Mouse (Mus musculus) adrenal gland, postnatal 36 days (tissue): ENCODE results near the gene Ccdc162. TPM values are rescaled to one million over a fixed set of nuclear protein-coding genes. Genes with fewer than 3 reads are reported as not detected.

Source experiments
- DNase-seq, 2 experiments: peaks; one replicate each; pipeline ENCODE4 v3.0.0; 2021; ENCODE audit warnings: mixed read lengths in 1 of 2
- long read RNA-seq, 2 experiments: library from polyadenylated mRNA; stranded (forward); transcript quantifications; one replicate each; pipeline ENCODE4 v2.0.0; 2021; ENCODE audit warnings: borderline sequencing depth in 2 of 2
- total RNA-seq, 2 experiments: library from RNA; stranded (reverse); gene quantifications; 2 replicates each; pipeline ENCODE4 v1.2.3; 2021

Ccdc162 gene
- total RNA-seq, result under 1 TPM; 0.33 to 0.53 TPM
- long read RNA-seq, experiment 1, result 0 reads
- long read RNA-seq, experiment 2, result 0 reads

DNA sequence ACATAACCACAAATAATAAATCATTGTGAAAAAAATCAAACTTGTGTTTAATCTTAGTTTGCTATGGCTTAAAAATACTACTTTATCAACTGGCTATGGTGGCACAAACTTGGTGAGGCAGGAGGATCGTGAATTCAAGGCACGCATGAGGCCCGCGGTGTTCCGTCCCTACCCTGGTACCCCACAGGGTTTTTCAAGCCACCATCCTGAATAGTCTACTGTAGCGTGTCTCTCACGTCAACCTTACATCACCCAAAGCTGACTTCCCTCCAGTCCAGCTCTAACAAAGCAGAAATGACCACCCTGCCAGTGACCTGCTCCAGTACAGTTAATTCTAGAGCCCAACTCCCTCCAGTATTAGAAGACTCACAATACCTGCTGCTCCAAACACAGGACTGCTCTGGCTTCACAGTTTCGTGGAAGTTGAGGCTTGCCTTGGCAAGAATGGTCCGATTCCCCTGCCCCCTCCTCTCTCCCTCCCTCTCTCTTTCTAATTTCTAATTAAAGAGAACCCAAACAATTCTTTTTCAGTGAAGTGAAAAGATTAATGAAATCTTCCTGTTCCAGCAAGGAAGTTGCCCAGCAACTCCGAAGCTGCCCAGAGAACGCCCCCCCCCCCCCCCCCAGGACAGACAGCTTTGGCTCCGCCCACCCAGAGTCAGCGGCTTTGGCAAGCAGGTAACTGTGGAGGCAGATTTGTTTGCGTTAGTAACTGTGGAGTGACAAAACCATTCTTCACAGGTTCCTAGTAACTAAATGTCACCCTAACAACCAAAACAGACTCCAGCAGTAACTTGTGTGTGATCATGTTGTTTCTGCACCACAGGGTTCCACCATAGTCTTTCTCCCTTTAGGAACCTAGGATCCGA lies at the start of gene Ccdc162:
TSS of gene Ccdc162 (minus strand) at position 606 of the 869 bp plus-strand sequence.
- peak in 1 of 2 experiments; percentile 17 for DNase-seq

DNA sequence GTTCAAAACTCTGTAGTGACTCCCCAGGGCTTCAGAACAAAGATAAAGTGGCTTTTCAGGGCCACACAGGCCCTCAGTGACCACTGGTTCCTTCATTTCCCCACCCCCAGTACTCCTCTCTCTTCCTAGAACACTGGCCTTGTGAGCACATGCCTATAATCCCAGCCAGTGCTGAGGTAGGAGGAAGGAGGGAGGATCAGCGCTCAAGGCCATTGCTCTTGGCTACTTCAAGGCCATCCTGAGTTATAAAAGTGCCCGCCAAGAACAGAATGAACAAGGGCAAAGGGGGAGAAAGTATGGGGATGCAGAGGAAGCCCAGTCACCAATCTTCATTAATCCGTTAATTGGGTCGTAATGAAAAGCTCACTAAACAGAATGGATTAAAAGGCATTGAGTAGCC lies 49.2 kb upstream of the Ccdc162 start:
- DNase-seq, result peak; percentile 6 to 42

DNA sequence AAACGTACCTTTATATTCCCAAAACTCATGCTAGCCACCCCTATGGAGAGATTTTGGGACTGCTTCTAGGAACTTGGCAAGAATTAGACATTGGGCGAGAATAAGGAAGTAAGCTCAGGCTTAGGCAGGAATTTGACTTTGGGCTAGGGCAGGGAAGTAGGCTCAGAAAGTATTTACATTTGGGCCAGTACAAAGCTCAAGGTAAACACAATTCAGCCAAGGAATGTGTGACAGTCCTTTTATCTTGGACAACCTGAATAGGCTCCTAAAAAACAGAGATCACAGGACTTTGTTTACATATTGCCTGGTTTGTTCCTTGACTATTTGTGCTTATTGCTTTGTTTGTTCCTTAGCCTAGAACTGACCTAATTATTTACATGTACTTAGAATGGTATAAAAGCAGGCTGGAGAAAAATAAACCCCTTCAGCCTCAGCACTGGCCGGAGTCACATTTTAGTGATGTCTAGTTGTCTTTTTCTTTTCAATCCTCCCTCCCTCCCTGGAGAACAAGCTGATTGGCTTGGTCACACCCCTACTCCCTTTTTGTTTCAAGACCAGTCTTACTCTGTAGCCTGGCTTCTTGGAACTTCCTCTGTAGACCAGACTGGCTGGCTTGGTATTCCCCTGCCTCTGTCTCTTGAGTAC lies 47.4 kb upstream of the Ccdc162 start:
- DNase-seq, result no peak

DNA sequence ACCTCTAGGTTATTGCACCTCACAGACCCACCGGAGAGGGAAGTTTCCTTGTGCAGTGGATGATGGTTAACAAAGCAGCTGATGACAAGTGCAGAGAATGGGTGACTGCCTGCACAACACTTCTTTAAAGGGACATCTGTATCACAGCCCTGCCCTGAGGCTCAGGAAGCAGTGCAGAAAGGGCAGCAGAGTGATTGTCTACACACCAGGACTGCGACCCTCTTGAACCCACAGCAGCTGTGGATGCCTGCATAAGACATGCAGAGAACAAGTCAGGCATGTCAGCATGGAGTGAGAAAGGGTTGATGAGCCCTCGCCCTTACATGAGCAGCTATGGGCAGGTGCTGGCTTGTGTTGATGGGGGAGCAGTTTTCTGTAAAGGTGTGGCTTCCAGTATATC lies 44.4 kb upstream of the Ccdc162 start:
- no peak for DNase-seq

DNA sequence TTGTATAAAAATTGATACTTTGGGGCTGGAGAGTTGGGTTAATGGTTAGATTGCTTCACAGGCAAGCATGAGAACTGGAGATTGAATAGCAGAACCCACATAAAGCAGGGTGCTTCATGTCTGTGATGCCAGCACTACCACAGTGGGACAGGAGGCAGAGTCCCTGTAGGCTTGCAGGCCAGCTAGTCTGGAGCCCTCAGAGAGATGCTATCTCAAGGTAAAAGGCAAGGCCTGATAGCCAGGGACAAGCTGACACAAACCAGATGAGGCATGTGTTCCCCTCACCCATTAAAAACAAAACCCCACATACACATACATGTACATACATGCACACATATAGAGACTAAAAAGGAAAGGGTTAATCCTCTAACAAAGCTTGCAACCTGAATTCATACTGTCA lies 41.6 kb upstream of the Ccdc162 start:
- no peak for DNase-seq

DNA sequence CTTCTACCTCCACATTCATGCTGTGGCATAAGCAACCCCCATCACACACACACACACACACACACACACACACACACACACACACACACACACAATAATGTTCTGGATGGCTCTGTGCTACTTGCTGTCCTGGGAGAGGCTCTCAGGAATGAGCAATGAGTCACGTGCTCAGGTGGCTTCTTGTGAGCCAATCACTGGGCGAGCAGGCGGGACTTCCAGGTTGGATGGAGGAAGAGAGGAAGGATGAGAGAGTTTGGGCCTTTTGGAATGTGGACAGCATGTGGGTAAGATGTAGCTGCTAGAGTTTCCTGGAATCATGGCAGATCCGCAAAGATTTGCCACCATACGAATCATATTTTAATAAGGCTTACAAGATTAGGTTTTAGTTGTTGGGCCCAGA lies 40.8 kb upstream of the Ccdc162 start:
- DNase-seq, result no peak

DNA sequence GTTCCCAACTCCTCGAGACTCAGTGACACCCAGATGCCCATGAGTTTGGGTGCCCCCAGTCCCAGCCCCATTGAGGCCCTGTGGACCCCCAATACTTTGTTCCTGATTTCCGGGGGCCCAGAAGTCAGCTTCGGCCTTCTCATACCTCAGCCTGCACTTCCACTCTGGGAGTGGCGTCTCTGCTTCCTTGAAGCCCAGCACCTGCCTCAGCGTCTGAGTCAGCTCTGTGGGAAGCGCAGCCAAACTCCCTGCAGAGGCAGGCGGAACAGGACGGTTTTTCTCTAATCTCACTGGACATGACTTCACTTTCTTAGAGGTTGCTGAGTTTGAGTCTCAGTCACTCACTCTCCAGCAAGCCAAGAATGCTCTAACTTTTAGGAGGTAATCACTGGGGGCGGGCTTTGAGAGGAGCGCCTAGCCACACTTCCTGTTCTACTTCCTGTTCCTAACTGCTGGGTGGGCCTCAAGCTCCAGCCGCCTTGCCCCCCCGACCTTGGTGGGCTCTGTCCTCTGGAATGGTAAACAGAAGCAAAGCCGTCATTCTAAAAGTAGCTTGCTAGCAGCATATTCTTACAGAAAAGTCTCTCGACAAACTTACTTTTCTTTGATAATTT lies 35.5 kb upstream of the Ccdc162 start:
- DNase-seq, result no peak

DNA sequence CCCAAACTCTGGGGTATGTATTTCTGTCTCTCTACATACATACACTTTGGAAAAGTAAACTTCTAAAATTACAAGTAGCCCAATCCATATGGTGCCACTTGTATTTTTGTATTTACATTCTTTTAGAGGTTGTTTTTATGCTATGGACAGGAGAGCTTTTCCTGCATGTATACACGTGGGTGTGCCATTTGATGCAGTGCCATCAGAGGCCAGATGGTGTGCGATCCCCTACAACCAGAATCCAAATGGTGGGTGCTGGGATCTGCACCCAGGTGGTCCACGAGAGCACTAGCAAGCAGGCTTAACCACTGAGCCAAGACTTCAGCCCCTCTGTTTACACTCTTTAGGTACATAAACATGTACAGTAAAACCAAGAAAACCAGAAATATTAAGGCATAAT lies 32.9 kb upstream of the Ccdc162 start:
- DNase-seq, result no peak

DNA sequence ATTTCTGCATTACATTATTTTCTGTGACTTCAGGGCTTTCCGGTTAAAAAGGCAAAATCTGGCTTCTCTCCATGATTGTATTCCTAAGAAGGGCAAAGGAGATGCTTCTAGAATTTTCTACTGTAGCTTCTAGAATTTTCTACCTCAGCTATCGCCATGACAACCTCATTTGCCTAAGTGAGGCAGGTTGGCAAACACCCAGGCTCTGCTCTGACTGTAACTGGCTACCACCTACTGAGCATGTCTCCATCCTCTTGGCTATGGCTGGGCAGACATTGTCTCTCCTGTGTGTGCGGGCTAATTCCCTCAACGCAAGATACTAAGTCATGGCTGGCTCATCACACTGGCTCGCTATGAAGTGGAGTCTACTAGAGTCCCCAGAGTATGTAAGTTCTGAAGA lies 30.1 kb upstream of the Ccdc162 start:
- no peak for DNase-seq

DNA sequence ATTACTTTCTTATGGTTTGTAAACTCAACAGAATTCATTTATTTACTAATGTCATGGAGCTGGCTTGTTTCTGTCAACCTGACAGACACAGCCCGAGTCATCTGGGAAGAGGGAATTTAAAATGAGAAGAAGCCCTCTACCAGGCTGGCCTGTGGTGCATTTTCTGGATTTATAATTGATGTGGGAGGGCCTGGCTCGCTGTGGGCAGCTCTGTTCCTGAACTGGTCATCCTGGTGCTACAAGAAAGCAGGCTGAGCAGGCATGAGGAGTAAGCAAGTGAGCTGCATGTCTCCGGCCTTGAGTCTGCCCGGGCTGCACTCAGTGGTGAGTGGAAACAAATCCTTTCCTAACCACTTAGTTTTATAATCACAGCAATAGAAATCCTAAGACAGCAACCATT lies 27.6 kb upstream of the Ccdc162 start:
- DNase-seq, result no peak

DNA sequence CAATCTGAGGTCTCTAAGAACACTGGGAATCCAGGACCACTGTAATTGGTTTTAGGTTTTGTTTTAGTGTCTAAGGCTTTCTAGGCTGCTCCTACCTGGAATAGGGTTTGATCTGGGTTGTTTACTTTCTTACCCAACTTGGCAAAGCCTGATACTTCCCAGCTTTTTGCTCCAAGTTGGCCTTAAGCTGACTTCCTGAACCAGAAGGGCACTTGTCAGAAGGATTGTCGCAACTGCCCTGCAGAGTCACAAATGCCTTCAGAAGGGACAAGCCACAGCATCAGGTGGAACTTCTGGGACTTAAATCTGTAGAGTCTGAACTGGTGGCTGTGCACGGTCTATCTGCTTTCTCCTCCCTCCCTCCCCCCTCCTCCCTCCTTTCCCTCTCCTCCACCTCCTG lies 23.8 kb upstream of the Ccdc162 start:
- DNase-seq, result no peak

DNA sequence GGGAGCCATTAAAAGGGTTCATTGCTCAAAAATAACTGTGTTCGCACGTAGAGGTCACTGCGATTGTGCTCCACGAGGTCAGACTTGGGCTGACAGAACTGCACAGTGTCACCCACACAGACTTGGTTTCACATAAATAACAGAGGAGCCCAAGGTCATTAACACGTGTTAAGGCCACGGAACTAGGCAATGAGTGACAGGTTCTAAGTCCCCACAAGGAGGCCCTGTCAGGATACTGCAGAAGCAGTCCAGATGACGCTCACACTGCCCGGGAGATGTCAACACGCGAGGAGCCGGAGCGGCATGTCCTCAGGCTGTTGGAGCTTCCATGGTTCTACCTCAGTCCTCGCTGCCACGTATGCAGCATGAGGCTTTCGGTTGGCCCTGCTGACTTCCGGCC lies 20.8 kb upstream of the Ccdc162 start:
- DNase-seq, result no peak

DNA sequence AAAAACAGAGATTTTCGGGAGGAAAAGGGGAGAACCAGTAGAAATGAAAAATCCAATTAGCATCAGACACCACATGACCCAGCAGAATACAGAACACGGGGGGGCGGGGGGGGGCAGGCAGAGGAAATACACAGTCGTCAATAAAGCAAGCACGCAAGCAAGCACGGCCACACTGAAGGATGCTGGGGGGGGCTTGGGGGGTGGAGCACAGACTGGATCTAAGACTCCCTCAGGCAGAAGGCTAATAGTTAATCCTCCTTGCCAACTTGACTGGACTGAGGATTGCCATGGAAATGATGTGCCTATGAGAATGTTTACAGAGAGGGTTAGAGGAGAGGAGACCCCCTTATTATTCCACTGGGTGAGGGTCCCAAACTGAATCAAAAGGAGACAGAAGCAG lies 19.0 kb upstream of the Ccdc162 start:
- DNase-seq, result no peak

DNA sequence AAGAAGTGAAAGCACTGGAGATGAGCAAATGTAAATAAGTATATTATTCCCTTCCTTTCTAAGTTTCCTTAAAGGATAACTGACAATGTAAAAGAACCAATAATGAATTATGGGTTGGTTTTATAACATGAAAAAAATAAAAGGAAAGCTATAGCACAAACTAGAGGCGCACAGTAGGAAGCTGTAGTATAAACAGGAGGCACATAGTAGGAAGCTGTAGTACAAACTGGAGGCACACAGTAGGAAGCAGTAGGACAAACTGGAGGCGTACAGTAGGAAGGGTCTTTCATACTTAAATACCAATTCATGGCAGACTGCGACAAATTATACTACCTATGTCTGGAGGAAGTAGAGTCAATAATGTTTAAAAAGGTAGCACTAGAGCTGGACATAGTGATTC lies 16.8 kb upstream of the Ccdc162 start:
- no peak for DNase-seq

DNA sequence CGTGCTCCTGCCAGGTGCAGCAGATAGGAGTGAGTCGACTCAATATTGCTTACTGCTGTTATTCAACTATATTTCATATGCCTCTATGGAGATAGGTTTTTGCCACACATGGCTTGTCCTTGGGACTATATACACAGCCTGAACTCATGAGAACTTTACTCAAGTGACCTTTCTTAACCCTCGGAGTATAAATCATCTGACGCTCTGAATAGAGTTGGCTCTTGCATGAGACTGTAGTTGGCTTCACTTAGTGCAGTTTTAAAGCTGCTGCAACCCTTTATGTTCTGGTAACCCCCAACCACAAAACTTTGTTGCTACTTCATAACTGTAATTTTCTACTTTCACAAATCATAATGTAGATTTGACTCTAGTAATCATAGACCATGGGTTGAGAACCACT lies 15.5 kb upstream of the Ccdc162 start:
- peak in 1 of 2 experiments; percentile 15 for DNase-seq

DNA sequence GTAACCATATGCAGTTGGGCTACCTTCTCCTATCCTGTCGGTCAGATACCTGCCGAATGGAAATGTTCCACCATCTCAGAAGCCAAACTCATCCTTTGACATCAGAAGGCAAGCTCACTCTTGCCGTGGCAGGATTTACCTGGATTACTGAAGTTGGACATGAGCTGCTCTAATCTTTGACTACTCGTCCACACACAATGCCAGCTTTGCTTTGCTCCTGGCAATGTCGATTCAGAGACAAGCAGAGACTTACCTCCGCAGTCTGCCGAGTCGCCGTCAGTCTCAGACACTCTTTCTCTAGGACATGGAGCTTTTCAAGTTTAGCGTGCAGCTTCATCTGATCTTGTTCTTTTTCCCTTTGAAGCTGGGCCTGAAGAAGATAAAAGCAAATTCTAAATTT lies 14.3 kb upstream of the Ccdc162 start:
- DNase-seq, result no peak

DNA sequence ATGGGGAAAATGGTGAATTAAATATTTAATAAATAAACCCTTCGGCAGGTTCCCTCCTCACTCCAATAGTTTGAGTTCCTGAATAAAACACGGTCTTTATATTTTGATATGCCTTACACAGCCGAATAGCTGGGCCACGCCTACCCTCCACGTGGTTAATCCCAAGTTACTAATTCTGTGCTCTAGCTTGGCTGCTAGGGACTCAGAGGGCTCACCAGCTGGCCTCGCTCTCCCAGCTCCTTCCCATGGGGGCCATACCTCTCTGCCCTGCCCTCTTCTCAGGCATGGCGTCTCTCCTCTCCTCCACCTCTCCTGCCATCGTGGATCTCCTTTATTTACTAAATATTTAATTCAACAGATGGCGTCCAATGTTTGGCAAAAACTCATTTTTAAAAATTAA lies 9.8 kb upstream of the Ccdc162 start:
- DNase-seq, result no peak

DNA sequence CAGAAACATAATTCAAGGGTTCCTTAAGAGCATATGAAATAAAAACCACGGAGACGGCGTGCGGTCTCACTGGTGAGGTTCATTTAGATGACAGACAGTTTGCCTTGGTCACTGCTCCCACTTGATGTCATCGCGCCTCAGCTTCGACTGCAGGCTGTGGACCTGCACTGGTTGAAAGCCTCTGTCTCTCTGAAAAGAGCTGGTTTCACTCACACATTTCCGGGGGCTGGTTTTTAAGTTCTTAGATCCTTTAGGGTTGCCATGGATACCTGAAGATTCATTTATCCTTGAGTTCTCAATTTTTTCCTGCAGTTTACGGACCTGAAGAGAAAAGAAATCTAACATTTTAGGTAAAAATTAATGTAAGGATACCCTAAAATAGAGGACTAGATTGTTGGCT lies 3.2 kb upstream of the Ccdc162 start:
- no peak for DNase-seq

DNA sequence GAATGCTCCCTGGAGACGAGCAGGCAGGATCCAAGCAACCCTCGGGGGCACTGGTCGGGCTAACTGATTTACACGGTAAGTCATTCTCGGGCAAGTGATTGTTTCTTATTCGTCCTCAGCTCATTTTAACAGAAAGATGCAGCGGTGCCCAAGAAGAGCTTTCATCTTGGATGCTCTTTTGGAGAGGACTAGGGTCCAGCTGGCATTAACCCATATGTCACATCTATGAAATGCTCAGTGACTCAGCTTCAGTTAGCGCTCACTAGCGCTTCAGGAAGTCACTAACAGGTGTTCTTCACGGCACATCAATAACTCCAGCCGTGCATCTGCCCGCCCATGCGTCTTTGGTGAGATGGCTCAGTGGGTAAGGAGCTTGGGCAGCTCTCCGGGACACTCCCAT lies 877 bp downstream of the Ccdc162 start:
- no peak for DNase-seq

DNA sequence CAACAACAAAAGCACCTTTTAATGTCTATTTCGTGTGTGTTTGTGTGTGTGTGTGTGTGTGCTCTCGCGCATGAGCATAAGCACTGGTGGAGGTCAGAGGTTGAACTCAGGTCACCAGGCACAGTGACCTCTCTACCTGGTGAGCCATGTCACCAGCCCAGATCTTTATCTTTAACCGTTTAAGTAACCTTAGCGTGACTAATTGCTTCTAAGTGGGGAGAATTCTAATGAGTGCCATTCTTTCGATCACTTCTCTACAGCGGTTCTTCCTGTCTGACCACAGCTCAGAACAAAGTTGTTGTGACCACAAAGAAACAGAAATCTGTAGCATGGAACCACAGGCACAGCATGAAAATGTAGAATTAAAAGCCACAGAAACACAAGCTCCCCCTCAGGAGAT lies 5.0 kb downstream of the Ccdc162 start:
- DNase-seq, result no peak

DNA sequence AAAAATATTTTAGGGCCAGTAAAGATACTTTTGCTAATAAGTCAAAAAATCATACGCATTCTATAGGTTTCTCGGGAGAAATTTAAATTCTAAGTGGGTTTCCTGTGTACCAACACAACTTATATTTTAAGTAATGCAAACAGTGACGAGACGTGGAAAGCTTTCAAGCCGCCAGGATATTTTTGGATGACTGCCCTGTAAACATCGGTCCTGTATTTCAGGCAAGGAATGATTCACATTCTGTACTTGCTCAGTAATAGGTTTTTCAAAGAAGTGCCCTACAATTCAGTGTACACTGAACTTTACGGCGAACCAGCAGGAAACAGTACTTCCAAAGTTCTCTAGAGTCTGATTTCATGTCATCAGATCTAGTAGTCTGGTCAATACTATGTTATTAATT lies 5.7 kb downstream of the Ccdc162 start:
- DNase-seq, result peak in 1 of 2 experiments; percentile 25

DNA sequence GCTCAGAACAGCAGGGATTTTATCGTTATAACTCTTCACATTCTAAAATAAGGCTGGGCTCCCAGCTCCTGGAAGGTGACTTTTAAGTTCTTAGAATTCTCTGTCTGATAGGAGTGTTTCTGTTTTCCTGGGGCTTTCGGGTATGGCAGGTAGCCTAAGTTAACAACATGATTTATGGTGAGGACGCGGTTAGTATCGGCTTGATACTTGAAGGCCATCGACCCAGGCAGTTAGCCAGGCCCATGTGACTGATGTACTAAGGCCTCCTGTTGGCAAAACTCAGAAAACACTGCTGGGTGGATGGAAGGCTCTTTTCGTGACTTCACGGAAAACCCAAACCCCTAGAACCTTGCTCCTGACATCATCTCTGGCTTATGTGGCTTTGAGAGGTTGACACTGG lies 7.1 kb downstream of the Ccdc162 start:
- DNase-seq, result peak; percentile 87 to 89

DNA sequence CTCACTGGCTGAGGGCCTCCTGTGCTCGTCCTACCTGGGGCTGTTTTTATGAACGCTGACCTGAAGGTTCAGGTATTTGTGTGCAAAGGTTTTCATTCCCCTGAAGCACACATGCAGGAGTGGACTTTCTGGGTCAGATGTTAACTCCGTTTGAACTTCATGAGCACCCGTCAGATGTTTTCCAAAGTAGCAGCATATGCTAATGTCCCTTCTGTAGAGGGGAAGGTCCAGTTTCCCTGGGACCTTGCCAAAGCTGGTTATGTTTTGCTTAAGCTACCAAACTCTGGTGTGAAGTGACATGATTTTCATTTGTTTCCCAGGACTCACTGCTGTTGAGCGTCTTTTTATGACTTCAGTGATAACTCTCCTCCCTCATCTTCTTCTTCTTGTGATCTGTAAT lies 16.8 kb downstream of the Ccdc162 start:
- no peak for DNase-seq
